Mouse (Mus musculus) olfactory bulb, adult 2 months (tissue): Measurements from ENCODE around the gene Anpep. TPM values are rescaled to one million over a fixed set of nuclear protein-coding genes. Genes with fewer than 3 reads are reported as not detected.

ENCODE experiments used
- H3K27ac ChIP-seq: fragments of 200-500 bp; 2 replicates; pipeline ENCODE4 v1.5.1; 2012; ENCODE audit warnings: low read depth, low read length; ENCODE audit not compliant: insufficient read depth
- H3K4me1 ChIP-seq: fragments of 200-500 bp; 2 replicates; pipeline ENCODE4 v1.6.1; 2012; ENCODE audit warnings: low read length; ENCODE audit not compliant: control insufficient read depth, insufficient read depth
- H3K4me3 ChIP-seq: fragments of 200-500 bp; 2 replicates; pipeline ENCODE4 v1.5.1; 2012; ENCODE audit warnings: mild to moderate bottlenecking, low read depth, low read length, moderate library complexity; ENCODE audit not compliant: insufficient read depth
- CTCF ChIP-seq: fragments of 200-500 bp; IDR thresholded peaks from 2 replicates; pipeline ENCODE4 v1.5.1; 2012; ENCODE audit warnings: low read depth, mild to moderate bottlenecking, low read length, moderate library complexity; ENCODE audit not compliant: insufficient read depth
- POLR2A ChIP-seq: fragments of 200-500 bp; IDR thresholded peaks from 2 replicates; pipeline ENCODE4 v1.6.1; 2012; ENCODE audit warnings: mild to moderate bottlenecking, low read depth, low read length, moderate library complexity; ENCODE audit not compliant: insufficient read depth
- WGBS: fragments of 180-500 bp; shearing (Covaris S2); methylation state at CpG from one replicate; pipeline ENCODE4 v1.1.7; 2018; 5-methylcytosine and 5-hydroxymethylcytosine counted together
- polyA plus RNA-seq: library from polyadenylated mRNA; stranded (reverse); fragments of >200 nt; gene quantifications from 2 replicates; pipeline ENCODE4 v1.2.4, GENCODE M21; 2012; ENCODE audit warnings: low replicate concordance; ENCODE audit not compliant: missing spikeins, insufficient read depth, insufficient read length

The Anpep gene
- polyA plus RNA-seq, 1 experiment = not detected

DNA sequence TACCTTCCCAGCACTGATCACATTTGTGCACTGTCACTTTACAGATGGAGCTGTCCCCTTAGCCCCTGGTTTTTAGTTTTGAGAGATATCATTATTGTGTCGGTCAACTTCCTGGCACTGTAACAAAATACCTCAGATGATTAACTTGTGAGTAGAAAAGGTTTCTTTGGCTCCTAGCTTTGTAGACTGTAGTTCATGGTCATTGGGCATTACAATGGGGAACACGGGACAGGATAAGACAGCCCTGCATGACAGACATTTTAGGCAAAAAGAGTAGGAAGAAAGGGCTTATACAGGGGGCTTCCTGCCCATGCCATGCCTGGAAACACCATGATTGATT is 78.4 kb downstream of the Anpep start:
- no peak overlapping the region for H3K4me3 ChIP-seq
- 90% methylated on average over 2 of the region's 2 CpGs for WGBS
- H3K27ac ChIP-seq = no peak overlapping the region
- TF ChIP-seq CTCF (no peak), POLR2A (no peak)
- peaks cover 3% of the 10 kb centered on the region for H3K4me1 ChIP-seq

DNA sequence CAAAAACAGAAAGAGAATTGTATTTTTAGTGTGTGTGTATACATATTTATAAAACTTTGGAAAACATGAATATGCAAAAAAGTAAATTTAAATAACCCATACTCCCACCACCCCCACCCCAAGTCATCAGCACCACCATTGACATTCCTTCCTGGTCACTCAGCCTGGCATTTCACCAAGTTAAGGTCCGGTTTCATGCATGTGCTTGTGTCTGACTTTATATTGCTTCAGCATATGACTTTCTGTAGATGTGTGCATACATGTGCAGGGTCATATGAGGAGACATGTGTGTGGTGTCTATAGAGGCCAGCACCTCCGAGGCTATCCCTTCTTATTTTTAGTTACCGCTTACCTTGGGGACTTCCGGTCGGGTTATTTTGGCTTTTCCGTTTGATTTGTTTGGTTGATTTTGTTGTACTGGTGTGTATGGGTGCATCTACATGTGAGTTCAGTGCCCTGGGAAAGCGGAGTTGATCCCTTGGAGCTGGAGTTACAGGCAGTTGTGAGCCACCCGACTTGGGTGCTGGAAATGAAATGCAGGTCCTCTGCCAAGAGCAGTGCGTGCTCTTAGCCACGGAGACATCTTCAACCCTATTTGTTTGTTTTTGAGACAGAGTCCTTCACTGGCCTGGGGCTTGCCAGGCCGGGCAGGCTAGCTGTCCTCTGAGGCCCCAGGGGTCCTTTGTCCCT is 78.9 kb downstream of the Anpep start:
- no peak for TF ChIP-seq CTCF
- no peak for TF ChIP-seq POLR2A
- H3K4me3 ChIP-seq = no peak overlapping the region
- WGBS = 77% methylated on average over 11 of the region's 11 CpGs
- H3K4me1 ChIP-seq = peaks cover 3% of the 10 kb centered on the region
- H3K27ac ChIP-seq = no peak overlapping the region

DNA sequence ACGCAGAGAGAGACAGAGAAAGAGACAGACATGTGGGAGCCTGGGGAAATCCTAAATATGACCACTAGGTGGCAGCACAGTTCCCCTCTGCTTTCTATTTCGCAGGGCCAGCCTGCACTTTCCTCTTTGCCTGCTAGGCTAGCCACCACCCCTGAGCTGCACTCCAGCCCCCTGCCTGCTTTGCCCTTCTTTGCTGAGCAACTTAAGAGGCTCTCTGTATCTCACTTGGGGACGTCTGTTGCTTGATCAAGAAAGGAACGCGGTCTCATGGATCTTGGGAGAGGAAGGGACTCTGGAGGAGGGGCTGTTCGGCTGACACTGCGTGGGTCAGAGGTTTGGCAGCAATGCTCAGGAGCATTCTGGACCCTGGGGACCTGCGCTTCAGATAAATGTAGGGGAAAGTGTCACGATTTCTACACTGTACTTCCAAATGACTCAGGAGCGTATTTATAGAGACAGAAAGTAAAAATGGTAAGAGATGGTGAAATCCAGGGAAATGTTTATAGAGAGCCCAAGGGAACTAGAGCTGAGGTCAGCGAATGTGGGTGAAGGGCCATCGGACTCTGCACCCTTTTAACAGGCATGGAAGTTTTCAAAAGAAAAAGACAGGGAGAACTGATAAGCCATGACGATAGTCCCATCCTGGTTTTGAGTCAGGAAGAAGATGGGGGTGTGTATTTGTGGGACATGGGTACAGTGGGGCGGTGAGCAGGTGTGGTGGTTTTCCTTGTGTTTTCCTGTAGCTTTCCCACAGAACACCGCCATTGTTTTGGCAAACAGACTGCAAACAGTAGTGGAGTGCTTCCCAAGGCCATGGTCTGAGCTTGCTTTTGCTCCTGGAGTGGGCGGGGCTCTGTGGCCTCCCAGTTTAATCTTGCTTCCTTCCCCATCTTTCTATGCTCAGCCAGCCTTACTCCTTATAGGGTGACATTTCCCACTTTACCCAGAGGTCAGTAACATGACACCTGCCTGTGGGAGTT is 79.9 kb downstream of the Anpep start:
- Histone ChIP-seq H3K4me3 (peak overlapping the region; percentile 35), H3K4me1 (peaks cover 3% of the 10 kb centered on the region), H3K27ac (no peak overlapping the region)
- 31% methylated on average over 16 of the region's 16 CpGs for WGBS
- no peak for TF ChIP-seq POLR2A
- peak; percentile 79 for TF ChIP-seq CTCF

Other genes with a start within 250 kb of the Anpep start
- gene Rhcg, start 243.4 kb downstream of the Anpep start, polyA plus RNA-seq = not detected in 2 replicates
- not detected in 2 replicates for gene Ticrr, start 200.9 kb downstream of the Anpep start, polyA plus RNA-seq
- not detected in 2 replicates for gene Kif7, start 145.3 kb downstream of the Anpep start, polyA plus RNA-seq
- gene Plin1, start 128.2 kb downstream of the Anpep start, polyA plus RNA-seq = not detected in 2 replicates
- not detected in 2 replicates for gene Pex11a, start 117.9 kb downstream of the Anpep start, polyA plus RNA-seq
- not detected in 2 replicates for gene Wdr93, start 117.9 kb downstream of the Anpep start, polyA plus RNA-seq
- gene Mesp1, start 67.3 kb downstream of the Anpep start, polyA plus RNA-seq = not detected in 2 replicates
- gene Mesp2, start 50.3 kb downstream of the Anpep start, polyA plus RNA-seq = not detected in 2 replicates
- gene Ap3s2, start 59.6 kb upstream of the Anpep start, polyA plus RNA-seq = not detected in 2 replicates
- not detected in 2 replicates for gene Arpin, start 74.3 kb upstream of the Anpep start, polyA plus RNA-seq
- not detected in 2 replicates for gene Zfp710, start 163.8 kb upstream of the Anpep start, polyA plus RNA-seq